In genomic region chr7:70516741-70517140, GRCm38 (mm10) we compare ENCODE assay signal across 14 mouse cellular contexts.
"Had no signal": no experiment of that assay in that cellular context is flagged by ENCODE, and none has a peak within 500 bp of the region (broad histone marks: within the 10 kb centered on the region; RNA-seq: fewer than 3 reads in every experiment).

No protein-coding gene starts in this region.

- H3K4me3 ChIP-seq: left cerebral cortex, adult 2 months; limb, embryonic 13.5 days; liver, embryonic 12.5 days; midbrain, embryonic 10.5 days; myocyte; neural tube, embryonic 15.5 days had no signal

- DNase-seq: kidney, postnatal 10 days; lung, embryonic 14.5 days; lung, postnatal 10 days; lung, postnatal 4 days; midbrain, embryonic 14.5 days; right cerebral cortex, adult 18-20 months; thymus, postnatal 4 days had no signal

- H3K36me3 ChIP-seq: limb, embryonic 13.5 days; liver, embryonic 12.5 days; midbrain, embryonic 10.5 days; neural tube, embryonic 15.5 days had no signal

- H3K9ac ChIP-seq: limb, embryonic 13.5 days; liver, embryonic 12.5 days; lung, embryonic 14.5 days; neural tube, embryonic 15.5 days had no signal

- H3K27ac ChIP-seq: left cerebral cortex, adult 2 months; limb, embryonic 13.5 days; liver, embryonic 12.5 days; midbrain, embryonic 10.5 days; neural tube, embryonic 15.5 days; stomach, postnatal 0 days had no signal

- H3K9me3 ChIP-seq: limb, embryonic 13.5 days; liver, embryonic 12.5 days; midbrain, embryonic 10.5 days; neural tube, embryonic 15.5 days had no signal
